Mouse (Mus musculus) cerebellum, adult 11 months (tissue): Measurements from ENCODE around the gene Ss18l1.
A peak's percentile ranks its signal among the peaks of the same experiment; 100 is the strongest.

Experiments
- DNase-seq: peaks from one replicate; pipeline ENCODE4 v3.0.0; 2022

Ss18l1 gene

DNA sequence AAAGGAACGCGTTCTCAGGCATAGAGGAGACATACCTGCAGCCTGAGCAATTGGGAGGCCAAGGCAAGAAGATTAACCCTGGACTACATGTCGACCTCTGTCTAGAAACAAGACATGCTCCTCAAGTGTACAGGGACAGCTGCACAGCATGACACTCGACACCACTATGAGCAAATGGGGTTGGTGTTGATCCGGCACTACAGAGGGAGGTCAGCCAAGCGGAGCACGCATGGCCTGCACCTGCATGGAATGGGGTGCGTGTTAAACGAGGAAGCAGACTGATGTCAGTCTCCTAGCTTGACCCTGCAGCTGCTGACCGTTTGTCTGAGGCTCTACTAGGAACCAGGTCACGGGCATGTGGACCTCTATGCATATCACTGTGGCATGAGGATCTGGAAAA, 48.0 kb downstream of the Ss18l1 start:
- no peak for DNase-seq

DNA sequence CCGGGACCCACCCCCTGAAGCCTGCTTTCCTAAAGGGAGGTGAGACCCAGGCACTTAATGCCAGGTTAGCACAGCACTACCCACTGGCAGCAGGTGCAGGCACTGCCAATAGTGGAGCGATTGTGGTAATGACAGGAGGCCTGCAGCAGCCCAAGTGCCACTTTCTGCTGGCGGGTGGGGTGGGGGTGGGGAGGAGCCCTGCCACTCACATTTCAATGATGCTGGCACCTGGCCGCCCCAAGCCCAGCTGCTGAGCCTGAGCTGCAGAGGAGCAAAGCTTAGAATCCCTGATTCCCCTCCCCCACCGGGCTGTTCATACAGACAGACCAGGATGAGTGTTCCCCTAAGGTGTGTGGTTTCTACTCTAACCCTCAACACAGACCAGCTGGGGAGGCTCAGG, 53.4 kb downstream of the Ss18l1 start:
- DNase-seq = no peak

GRCm38 (mm10) chr2:180097585-180097984, 55.3 kb downstream of the Ss18l1 start:
- no peak for DNase-seq

GRCm38 (mm10) chr2:180098167-180098566, 55.9 kb downstream of the Ss18l1 start:
- no peak for DNase-seq

GRCm38 (mm10) chr2:180099529-180099928, 57.2 kb downstream of the Ss18l1 start:
- DNase-seq = no peak

DNA sequence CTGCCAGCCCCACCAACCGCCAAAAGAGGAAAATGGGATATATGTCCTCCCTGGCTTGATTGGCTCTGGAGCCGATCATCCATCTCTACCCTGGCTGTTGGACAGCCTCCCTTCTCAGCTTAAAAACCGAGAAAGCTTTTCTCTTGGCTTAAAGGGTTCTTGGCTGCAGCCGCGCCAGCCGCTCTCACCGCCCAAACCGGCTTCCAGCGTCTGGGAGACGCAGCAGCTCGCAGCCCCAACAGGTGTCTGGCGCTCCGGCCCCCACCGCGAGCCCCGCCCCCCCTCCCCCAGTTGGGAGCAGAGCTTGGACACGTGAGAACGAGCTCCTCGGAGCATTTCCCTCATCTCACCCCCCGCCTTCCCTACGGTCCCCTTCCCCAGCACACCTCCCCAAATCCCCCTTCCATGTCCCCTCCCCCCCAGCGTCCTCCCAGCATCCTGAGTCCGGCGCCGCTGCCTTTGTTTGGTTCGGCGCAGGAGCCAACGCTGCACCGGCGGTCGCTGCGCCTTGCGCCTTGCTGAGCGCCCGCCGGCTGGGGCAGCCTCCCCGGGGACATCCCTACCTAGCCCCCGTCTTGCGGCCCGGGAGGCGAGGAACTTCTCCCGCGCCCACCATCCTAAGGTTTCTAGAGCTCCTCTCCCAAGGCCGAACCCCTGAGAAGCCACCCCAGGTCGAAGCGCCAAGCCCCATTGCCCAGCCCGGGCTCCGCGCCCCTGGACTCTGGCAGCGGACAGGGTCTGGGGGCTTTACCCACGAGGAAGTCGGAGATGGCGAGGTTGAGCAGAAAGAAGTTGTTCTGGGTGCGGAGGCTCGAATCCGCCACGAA, 61.1 kb downstream of the Ss18l1 start:
- peak; percentile 41 for DNase-seq

DNA sequence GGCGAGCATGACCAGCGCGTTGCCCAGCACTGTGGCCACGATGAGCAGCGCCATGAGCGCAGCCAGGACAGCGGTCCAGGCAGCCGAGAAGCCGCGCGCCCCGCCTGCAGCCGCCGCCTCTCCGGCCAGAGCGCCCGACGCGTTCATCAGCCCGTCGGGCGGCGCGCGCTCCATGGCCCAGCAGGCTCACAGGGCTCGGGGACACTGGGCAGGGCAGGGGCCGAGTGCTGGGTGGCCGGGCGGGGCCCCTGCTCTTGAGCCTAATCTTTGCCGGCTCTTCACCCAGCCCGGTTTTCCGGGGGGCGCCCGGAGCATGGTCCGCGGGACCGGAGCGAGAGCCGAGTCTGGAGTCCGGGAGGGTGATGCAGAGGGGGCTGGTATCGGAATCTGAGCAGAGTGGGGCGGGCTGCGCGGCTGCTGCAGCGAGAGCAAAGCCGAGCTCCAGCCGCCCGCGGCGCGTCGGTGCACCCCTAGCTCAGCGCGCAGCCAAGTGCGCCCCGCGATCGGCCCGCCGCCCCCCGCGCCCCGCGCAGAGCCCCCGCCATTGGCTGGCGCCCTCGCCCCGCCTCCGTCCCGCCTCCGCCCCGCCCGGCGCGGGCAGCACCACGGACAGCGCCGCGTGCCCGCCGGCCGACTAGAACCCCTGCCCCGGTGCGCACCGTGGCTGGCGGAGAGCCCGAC, 61.8 kb downstream of the Ss18l1 start, which contains the start of gene Hrh3:
Gene Hrh3 (minus strand): TSS at position 511 of the 681 bp plus-strand sequence.
- DNase-seq = peak; percentile 76

DNA sequence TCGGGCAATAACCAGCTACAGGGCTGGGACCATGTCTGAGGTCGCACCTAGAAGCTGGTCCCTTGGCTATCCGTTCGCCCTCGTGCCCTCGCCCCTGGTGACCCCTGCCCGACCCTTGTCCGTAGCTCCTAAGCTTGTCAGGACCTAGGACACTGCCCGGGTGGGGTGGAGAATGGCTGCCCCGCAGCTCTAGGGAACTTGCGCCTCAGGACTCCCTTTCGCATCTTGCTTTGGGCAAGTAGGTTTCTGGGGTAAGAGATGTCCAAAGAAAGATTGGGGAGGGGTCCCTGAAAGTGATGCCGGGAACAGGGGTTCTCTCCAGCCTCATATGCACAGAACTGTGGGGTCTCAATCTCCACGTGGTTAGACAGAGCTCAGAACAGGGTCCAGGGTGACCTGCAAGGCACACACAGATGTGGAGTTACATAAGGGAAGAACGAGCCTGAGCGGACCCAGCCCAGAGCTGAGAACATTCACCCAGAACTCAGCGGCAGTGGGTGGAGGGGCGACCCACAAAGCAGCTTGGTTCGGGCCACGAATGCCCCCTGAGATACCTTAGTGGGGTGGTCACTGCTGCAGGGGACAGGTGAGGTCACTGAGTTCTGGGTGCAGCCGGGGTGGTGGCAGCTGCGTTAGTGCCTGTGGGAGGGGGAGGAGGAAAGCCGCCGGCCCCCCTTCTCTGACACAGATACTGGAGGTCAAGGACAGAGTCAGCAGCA, 62.5 kb downstream of the Ss18l1 start:
- no peak for DNase-seq

GRCm38 (mm10) chr2:180105441-180106190, 63.3 kb downstream of the Ss18l1 start:
- DNase-seq = no peak

GRCm38 (mm10) chr2:180107081-180107480, 64.8 kb downstream of the Ss18l1 start:
- no peak for DNase-seq

- DNase-seq = no peak
These were observed 66.0 kb downstream of the Ss18l1 start for GRCm38 (mm10) chr2:180108285-180108684.

DNA sequence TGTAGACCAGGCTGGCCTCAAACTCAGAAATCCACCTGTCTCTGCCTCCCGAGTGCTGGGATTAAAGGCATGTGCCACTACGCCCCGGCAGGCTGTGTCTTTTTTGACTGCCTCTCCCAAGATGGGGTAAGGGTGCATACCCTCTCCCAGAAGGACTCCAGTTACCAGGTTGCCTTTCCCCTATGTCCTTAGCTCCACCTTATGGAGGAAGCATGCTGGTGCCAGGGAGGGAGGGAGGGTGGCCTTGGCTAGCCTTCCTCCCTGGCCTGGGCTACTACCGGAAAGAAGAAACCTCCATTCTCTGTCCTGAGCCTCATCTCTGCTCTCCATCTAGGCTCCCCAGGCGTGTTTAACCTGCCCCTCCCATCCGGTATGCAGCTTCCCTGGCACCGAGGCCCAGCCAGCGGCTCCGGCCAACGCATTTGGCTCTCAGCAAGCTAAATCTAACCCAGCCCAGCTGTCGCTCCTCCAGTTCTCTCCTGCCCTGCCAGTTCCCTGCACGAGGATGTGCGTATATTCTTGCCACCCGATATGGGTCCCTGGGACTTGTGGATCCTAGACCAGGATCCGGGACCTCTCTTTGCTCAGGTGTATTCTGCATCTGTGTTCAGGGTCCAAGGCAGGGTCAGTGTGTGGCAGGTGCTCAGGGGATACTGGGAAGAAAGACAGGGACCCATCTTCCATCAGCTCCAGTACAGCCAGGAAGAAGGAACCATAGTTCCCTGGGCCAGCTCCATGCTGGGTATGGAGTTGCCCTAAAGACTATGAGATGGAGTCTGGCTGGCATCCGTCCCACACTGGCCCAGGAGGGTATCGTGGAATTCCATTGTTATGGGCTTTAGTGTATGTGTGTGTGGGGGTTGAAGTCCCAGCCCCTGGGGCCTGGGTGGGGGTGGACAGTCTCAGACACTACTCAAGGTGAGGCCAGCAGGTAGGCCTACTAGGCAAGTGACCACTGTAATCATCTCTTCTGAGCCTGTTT, 71.9 kb downstream of the Ss18l1 start:
- DNase-seq = peak; percentile 70

DNA sequence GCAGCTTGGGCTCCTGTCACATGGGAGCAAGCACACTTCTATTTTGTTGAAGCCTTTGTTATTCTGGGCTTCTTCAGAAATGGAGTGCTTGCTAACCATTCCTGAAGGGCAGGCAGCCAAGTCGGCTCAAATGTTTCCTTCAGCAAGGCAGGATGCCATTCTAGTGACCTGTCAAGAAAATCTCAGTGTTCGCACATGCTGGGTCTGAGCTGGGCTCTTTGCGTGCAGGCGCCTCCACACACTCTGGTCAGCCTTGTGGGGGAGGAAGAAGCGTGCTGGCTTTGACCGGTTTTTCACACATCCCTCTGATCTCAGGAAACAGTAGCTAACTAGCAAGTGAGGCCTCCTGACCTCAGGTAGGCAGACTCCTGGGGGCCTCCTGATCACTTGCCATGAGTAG, 73.0 kb downstream of the Ss18l1 start:
- DNase-seq = peak; percentile 48

DNA sequence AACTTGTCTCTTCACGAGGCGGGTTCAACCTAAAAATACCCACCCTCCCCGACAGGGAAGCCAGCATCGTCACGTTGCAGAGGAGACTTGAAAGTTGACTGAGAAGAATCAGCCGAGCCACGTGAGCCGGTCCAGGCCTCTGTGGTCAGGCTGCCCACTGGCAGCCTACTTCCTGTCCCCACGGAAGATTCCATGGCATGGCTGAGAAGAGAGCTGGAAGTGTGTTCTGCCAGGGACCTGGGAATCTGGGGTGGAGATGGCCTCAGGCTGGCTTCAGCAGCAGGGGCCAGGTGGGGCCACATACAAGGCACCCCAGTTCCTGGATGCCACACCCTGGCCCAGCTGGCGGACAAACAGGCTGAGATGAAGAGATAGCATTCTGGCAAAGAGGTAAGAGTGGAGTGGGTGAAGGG, 73.8 kb downstream of the Ss18l1 start:
- no peak for DNase-seq

GRCm38 (mm10) chr2:180116741-180117484, 74.6 kb downstream of the Ss18l1 start:
- peak; percentile 49 for DNase-seq

DNA sequence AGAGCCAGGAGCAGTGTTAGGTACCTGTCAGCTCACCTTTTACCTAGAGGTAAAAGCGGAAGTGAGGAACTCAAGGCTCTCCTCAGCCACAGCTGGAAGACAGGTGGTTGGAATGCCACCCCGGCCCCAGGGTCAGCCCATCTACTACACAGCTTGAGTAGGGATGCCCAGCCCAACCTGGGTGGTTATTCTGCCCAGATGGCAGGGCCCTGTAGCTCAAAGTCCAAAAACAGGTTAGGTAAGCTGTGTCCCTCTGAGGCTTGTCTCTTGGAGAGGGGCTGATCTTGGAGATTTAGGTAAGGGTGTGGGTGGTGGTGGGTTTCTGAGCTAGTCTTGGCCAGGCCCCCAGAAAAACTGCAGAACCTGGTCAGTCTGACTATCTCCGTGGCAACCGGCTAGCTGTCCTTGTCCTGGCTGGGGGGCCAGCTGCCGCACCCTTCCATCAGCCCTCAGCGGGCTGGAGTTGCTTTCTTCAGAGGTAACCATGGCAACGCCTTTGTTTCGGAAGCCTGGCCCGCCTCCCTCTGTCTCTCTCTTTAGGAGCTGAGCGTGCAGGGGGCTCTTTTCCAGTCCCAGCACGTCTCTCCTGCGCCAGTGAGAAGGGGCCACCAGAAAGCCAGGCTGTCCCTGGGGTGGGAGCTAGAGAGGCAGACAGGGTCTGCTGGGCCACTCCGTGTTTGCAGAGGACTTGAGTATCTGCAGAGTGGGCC, 75.3 kb downstream of the Ss18l1 start:
- DNase-seq = peak; percentile 39

GRCm38 (mm10) chr2:180118661-180119438, 76.5 kb downstream of the Ss18l1 start, which contains the start of gene Osbpl2:
Gene Osbpl2, plus strand, starts transcription at chr2:180119306.
- peak; percentile 100 for DNase-seq
